Mouse (Mus musculus): Measurements from ENCODE around the gene Nek9. TPM values are rescaled to one million over a fixed set of nuclear protein-coding genes. Genes with fewer than 3 reads are reported as not detected.
"Not testable (repeated sequence)": the region's sequence is repeated elsewhere in the genome, so short reads cannot be mapped to it uniquely, and the experiment has no call there.

Nek9 gene
- polyA plus RNA-seq, 1 experiment from 2014 or later, result 13.2 TPM

- WGBS, result 10% methylated on average over 21 of the region's 21 CpGs
- peak; percentile 47; the same call in 1 of the 2 replicates for ATAC-seq
Observed at GRCm38 (mm10) chr12:85287809-85288485, 51.2 kb downstream of the Nek9 start, which contains the start of gene Acyp1. Acyp1 (minus strand) TSS chr12:85288438.

DNA sequence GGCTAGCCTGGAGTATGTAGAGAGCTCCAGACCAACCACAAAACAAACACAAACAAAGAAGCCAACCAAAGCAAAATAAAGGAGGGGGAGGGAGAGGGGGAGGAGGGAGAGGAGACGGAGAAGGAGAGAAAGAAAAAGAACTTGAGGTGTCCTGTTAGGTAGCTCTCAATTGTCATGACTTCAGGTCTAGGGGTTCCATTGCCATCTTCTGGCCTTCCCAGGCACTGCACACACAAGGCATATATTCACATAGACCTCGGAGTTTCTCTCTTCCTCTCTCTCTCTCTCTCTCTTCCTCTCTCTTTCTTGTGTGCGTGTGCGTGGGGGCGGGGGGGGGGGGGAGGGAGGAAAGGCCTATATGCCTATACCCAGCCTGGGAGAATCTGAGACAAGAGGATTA is 52.2 kb downstream of the Nek9 start:
- no peak overlapping the region for H3K27ac ChIP-seq (ENCODE audit: low read length)

More at GRCm38 (mm10) chr12:85287809-85288485, 51.2 kb downstream of the Nek9 start, which contains the start of gene Acyp1:
- Histone ChIP-seq H3K9me3 (ENCODE audit: control insufficient read depth, low read length) (no peaks in the 10 kb centered on the region), H3K4me2 (ENCODE audit: low read length) (peak within 1 kb of the TSS; percentile 80), H3K27me3 (replicated peaks; ENCODE audit: control insufficient read depth, insufficient read depth, low read length) (no peaks in the 10 kb centered on the region), H3K36me3 (ENCODE audit: control insufficient read depth, insufficient read depth) (no peaks in the 10 kb centered on the region), H3K27ac (ENCODE audit: low read length) (no peak within 1 kb of the TSS), H3K4me3 (replicated peaks; ENCODE audit: low read length) (peak within 1 kb of the TSS; percentile 44), H3K4me1 (replicated peaks; ENCODE audit: control insufficient read depth, insufficient read depth, low read length) (peaks cover 15% of the 10 kb centered on the region), H3K9ac (replicated peaks; ENCODE audit: low read depth, low read length) (peak within 1 kb of the TSS; percentile 51)

GRCm38 (mm10) chr12:85284996-85285395 is 54.2 kb downstream of the Nek9 start:
- H3K4me2 ChIP-seq (ENCODE audit: low read length), result no peak overlapping the region
- 92% methylated on average over 4 of the region's 4 CpGs for WGBS
- no peaks in the 10 kb centered on the region for H3K27me3 ChIP-seq (replicated peaks; ENCODE audit: control insufficient read depth, insufficient read depth, low read length)
- no peak for ATAC-seq
- H3K36me3 ChIP-seq (ENCODE audit: control insufficient read depth, insufficient read depth), result no peaks in the 10 kb centered on the region
- H3K4me1 ChIP-seq (replicated peaks; ENCODE audit: control insufficient read depth, insufficient read depth, low read length), result peaks cover 17% of the 10 kb centered on the region
- H3K9ac ChIP-seq (replicated peaks; ENCODE audit: low read depth, low read length), result no peak overlapping the region
- no peak overlapping the region for H3K4me3 ChIP-seq (replicated peaks; ENCODE audit: low read length)
- H3K9me3 ChIP-seq (ENCODE audit: control insufficient read depth, low read length), result no peaks in the 10 kb centered on the region
- no peak overlapping the region for H3K27ac ChIP-seq (ENCODE audit: low read length)

More for the DNA sequence above, 52.2 kb downstream of the Nek9 start:
- no peaks in the 10 kb centered on the region for H3K27me3 ChIP-seq (replicated peaks; ENCODE audit: control insufficient read depth, insufficient read depth, low read length)
- H3K4me1 ChIP-seq (replicated peaks; ENCODE audit: control insufficient read depth, insufficient read depth, low read length), result peaks cover 15% of the 10 kb centered on the region
- no peak for ATAC-seq
- no peaks in the 10 kb centered on the region for H3K9me3 ChIP-seq (ENCODE audit: control insufficient read depth, low read length)
- no peak overlapping the region for H3K4me3 ChIP-seq (replicated peaks; ENCODE audit: low read length)
- H3K36me3 ChIP-seq (ENCODE audit: control insufficient read depth, insufficient read depth), result no peaks in the 10 kb centered on the region
- WGBS, result 37% methylated on average over 3 of the region's 5 CpGs
- H3K4me2 ChIP-seq (ENCODE audit: low read length), result no peak overlapping the region
- H3K9ac ChIP-seq (replicated peaks; ENCODE audit: low read depth, low read length), result no peak overlapping the region

GRCm38 (mm10) chr12:85284331-85284730 is 54.8 kb downstream of the Nek9 start:
- H3K27me3 ChIP-seq (replicated peaks; ENCODE audit: control insufficient read depth, insufficient read depth, low read length), result no peaks in the 10 kb centered on the region
- no peak overlapping the region for H3K4me3 ChIP-seq (replicated peaks; ENCODE audit: low read length)
- no peaks in the 10 kb centered on the region for H3K36me3 ChIP-seq (ENCODE audit: control insufficient read depth, insufficient read depth)
- H3K27ac ChIP-seq (ENCODE audit: low read length), result no peak overlapping the region
- no peak for ATAC-seq
- H3K4me2 ChIP-seq (ENCODE audit: low read length), result no peak overlapping the region
- peaks cover 22% of the 10 kb centered on the region for H3K4me1 ChIP-seq (replicated peaks; ENCODE audit: control insufficient read depth, insufficient read depth, low read length)
- no peak overlapping the region for H3K9ac ChIP-seq (replicated peaks; ENCODE audit: low read depth, low read length)
- 73% methylated on average over 8 of the region's 8 CpGs for WGBS
- H3K9me3 ChIP-seq (ENCODE audit: control insufficient read depth, low read length), result no peaks in the 10 kb centered on the region

GRCm38 (mm10) chr12:85281756-85282155 is 57.4 kb downstream of the Nek9 start:
- not testable (repeated sequence) for H3K4me2 ChIP-seq (ENCODE audit: low read length); H3K36me3 ChIP-seq (ENCODE audit: control insufficient read depth, insufficient read depth); H3K27me3 ChIP-seq (replicated peaks; ENCODE audit: control insufficient read depth, insufficient read depth, low read length); H3K4me3 ChIP-seq (replicated peaks; ENCODE audit: low read length); H3K9ac ChIP-seq (replicated peaks; ENCODE audit: low read depth, low read length); H3K4me1 ChIP-seq (replicated peaks; ENCODE audit: control insufficient read depth, insufficient read depth, low read length); H3K9me3 ChIP-seq (ENCODE audit: control insufficient read depth, low read length); ATAC-seq; H3K27ac ChIP-seq (ENCODE audit: low read length)
- 75% methylated on average over 1 of the region's 4 CpGs for WGBS

- no peak overlapping the region for H3K27ac ChIP-seq (ENCODE audit: low read length)
- no peak overlapping the region for H3K9ac ChIP-seq (replicated peaks; ENCODE audit: low read depth, low read length)
- ATAC-seq, result no peak
- 39% methylated on average over 12 of the region's 12 CpGs for WGBS
- no peaks in the 10 kb centered on the region for H3K27me3 ChIP-seq (replicated peaks; ENCODE audit: control insufficient read depth, insufficient read depth, low read length)
- peaks cover 9% of the 10 kb centered on the region for H3K4me1 ChIP-seq (replicated peaks; ENCODE audit: control insufficient read depth, insufficient read depth, low read length)
- H3K4me2 ChIP-seq (ENCODE audit: low read length), result peak overlapping the region; percentile 96
- peak overlapping the region; percentile 86 for H3K4me3 ChIP-seq (replicated peaks; ENCODE audit: low read length)
- H3K9me3 ChIP-seq (ENCODE audit: control insufficient read depth, low read length), result no peaks in the 10 kb centered on the region
- H3K36me3 ChIP-seq (ENCODE audit: control insufficient read depth, insufficient read depth), result no peaks in the 10 kb centered on the region
Observed at GRCm38 (mm10) chr12:85280845-85281651, 58.1 kb downstream of the Nek9 start.

GRCm38 (mm10) chr12:85280105-85280844 is 58.9 kb downstream of the Nek9 start:
- Histone ChIP-seq H3K27ac (ENCODE audit: low read length) (peak overlapping the region; percentile 77), H3K4me3 (replicated peaks; ENCODE audit: low read length) (peak overlapping the region; percentile 86), H3K9me3 (ENCODE audit: control insufficient read depth, low read length) (no peaks in the 10 kb centered on the region), H3K4me2 (ENCODE audit: low read length) (peak overlapping the region; percentile 96), H3K36me3 (ENCODE audit: control insufficient read depth, insufficient read depth) (no peaks in the 10 kb centered on the region), H3K4me1 (replicated peaks; ENCODE audit: control insufficient read depth, insufficient read depth, low read length) (peaks cover 9% of the 10 kb centered on the region), H3K9ac (replicated peaks; ENCODE audit: low read depth, low read length) (peak overlapping the region; percentile 94), H3K27me3 (replicated peaks; ENCODE audit: control insufficient read depth, insufficient read depth, low read length) (no peaks in the 10 kb centered on the region)
- ATAC-seq, result peak; percentile 99
- under 1% methylated on average over 31 of the region's 31 CpGs for WGBS

GRCm38 (mm10) chr12:85279396-85280080 is 59.6 kb downstream of the Nek9 start:
- 4% methylated on average over 10 of the region's 10 CpGs for WGBS
- Histone ChIP-seq H3K27ac (ENCODE audit: low read length) (peak overlapping the region; percentile 77), H3K9me3 (ENCODE audit: control insufficient read depth, low read length) (no peaks in the 10 kb centered on the region), H3K4me3 (replicated peaks; ENCODE audit: low read length) (peak overlapping the region; percentile 86), H3K36me3 (ENCODE audit: control insufficient read depth, insufficient read depth) (no peaks in the 10 kb centered on the region), H3K9ac (replicated peaks; ENCODE audit: low read depth, low read length) (peak overlapping the region; percentile 94), H3K4me2 (ENCODE audit: low read length) (peak overlapping the region; percentile 96), H3K4me1 (replicated peaks; ENCODE audit: control insufficient read depth, insufficient read depth, low read length) (peaks cover 9% of the 10 kb centered on the region), H3K27me3 (replicated peaks; ENCODE audit: control insufficient read depth, insufficient read depth, low read length) (no peaks in the 10 kb centered on the region)
- peak; percentile 26 for ATAC-seq
